Mouse (Mus musculus): ENCODE measurements around the gene Inhbc.
"Not testable (repeated sequence)": the region's sequence is repeated elsewhere in the genome, so short reads cannot be mapped to it uniquely, and the experiment has no call there.

Gene Inhbc

DNA sequence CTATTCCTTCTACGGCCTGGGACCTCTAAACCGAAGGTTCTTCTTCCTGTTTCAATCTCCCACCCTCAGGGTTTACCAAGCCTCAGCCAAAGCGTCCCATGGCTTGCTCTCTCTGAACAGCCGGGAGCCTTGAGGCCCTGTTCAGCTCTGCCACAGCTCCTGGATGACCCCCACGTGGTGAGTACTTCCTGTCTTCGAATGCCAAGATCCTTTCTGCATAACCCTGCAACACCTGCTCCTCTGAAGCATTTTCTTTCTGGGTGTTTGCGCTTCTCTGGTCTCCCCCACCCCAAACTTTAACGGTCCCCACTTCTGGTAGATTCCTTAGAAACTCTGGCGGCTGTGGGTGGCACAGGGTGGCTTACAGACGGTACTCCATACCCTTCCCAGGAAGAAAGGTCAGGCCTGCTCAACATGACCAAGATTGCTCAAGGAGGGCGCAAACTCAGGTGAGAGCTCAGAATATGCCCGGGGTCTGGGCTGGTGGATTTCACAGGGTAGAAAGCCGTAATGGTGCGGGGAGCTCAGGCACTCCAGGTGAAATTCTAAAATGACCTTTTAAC is 44.7 kb downstream of the Inhbc start:
- DNase-seq, result no peak

DNA sequence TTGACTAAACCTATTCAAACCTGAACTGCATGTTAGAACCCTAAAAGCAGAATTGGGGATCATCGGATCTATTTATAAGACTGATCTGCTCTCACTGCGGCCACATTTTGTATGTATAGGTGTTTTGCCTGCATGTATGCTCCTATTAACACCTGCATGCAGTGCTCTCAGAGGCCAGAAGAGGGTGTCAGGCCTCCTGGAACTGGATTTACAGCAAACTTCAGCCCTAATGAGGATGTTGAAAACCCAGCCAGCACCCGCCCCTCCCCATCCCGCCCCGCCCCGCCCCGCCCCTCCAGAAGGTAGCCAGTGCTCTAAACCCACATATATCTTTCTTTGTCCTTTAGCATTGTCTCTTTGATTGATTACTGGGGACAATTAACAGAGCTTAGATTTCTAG is 45.7 kb downstream of the Inhbc start:
- DNase-seq, result peak; percentile 61

DNA sequence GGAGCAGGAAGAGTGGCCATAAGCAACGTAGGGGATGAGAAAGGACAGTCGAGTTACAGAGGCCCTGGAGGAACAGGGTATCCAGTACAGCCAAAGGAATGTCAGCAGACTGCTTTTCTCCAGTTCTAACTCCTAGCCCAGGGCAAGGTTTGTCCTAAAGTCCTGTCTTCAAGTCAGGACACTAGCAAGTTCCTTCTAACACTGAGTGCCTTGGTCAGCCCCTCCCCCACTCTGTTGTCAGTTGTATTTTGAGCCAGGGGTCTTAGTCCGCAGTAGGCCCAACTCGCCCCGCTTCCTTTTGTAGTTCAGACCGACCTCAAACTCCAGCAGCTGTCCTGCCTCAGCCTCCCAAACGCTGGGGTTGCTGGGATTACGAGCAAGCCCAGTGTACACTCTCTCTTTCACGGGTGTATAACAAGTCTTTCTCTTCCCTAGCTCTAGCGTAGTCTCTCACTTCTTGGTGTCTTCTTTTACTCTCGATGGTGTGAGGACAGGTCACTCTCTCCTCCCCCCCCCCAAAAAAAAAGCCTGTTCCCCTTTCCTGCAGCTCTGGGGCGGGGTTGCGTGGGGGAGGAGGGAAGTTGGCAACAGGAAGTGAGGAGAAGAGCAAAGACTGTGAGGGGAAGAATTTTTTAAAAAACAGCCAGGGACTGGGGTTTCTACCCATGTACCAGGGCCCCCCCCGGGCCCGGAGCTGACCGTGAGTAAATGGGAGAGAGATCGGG is 46.9 kb downstream of the Inhbc start:
- DNase-seq, result no peak

DNA sequence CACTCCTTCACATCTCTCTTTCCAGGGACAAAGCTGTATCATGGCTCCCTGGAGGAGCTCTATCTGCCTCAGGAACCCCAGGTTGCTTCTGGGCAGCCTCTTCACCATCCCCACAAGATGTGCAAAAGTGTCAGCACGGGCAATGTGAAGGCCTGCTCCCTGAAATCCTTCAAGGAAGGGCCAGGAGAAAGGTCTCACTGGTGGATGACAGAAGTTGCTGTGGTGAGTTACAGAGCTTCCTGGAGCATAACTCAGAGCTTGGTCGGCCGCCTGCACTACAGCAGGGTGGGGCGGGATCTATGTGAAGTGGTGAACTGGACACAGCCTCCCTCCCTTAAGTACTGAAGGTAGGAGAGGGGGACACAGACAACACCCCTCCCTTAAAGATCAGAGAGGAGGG is 47.6 kb downstream of the Inhbc start:
- no peak for DNase-seq

DNA sequence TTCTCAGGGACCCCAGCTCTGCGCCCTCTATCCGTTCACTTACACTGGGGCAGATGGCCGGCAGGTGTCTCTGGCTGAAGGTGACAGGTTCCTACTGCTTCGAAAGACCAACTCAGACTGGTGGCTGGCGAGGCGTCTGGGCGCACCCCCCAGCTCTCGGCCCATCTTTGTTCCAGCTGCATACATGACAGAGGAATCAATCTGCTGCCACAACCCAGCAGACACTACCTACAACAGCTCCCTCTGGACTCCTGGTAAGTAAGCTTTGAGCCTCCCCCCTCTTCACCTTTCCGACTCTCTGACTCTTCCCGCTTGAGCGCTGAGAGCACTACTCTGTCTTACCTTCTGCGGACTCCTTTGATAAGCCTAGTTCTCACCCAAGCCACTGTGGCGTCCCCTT is 48.1 kb downstream of the Inhbc start:
- no peak for DNase-seq

DNA sequence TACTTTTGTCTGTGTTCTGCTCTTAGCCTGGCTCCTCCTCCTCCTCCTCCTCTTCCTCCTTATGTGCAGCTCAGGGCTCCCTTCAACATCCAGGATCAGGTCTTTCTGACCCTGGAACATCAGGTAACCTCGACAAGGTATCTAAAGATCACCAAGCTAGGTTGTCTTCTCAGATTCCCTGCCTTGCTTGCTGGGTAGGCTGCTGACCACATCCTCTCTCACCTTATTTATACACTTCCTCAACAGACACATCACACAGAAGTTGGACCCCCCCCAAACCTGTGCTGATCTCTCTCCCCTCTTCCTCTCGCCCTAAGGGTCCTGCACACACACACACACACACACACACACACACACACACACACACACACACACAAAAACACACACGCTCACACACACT is 48.6 kb downstream of the Inhbc start, which contains the start of gene Arhgap9:
Gene Arhgap9, plus strand, starts transcription at position 344 of the 400 bp plus-strand sequence.
- no peak for DNase-seq

DNA sequence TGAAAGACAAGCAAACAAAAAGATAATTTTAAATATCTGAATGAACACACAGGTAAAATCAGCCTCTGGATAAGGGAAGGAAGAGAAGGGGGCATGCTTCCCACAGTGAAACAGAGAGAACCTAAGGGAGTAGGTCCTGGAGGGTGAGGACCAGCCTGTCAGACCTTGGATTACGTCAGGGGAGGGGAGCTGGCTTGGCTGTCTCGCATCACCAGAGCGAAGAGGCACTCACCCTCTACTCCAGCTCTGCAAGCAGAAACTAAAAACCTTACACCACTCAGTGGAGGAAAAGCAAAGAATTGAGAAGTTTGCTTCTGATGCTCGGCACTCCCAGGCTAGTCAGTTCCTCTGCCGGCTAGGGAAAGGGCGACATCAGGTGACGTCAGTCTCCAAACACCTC is 50.3 kb downstream of the Inhbc start:
- no peak for DNase-seq

DNA sequence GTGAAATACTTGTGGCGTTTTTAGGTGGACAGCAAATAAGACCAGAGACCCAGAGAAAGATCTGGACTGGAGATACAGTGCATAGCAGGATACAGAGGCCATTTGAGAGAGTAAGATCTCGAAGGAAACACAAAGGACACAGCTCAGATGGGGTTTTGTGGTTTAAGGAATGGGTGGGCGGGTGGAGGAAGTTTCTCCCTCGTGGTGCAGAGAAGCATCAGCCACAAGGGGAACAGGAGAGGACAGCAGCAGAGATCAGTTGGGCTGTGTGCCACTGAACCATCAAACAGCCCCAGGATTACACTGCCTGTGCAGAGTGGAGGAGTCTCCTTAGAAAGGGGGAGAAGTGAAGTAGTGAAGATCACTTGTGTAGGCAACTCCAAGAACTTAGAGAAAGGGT is 52.2 kb downstream of the Inhbc start:
- no peak for DNase-seq

DNA sequence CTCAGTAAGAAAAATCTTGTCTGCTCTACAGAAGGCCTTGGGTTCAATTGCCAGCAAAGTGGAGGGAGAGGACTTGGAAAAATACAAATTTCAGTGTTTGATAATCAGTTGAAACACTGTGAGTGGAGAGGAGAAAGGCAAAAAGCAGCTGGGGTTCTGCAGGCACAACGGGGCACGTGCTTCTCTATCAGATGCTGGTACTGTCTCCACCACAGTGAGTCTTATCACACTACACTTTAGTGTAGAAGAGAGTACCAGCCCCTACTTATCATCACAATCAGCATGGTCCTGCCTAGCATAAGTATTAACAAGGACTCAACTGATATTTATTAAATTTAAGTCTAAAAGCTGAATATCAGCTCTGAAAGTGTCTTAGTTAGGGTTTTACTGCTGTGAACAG is 53.0 kb downstream of the Inhbc start:
- DNase-seq, result no peak

DNA sequence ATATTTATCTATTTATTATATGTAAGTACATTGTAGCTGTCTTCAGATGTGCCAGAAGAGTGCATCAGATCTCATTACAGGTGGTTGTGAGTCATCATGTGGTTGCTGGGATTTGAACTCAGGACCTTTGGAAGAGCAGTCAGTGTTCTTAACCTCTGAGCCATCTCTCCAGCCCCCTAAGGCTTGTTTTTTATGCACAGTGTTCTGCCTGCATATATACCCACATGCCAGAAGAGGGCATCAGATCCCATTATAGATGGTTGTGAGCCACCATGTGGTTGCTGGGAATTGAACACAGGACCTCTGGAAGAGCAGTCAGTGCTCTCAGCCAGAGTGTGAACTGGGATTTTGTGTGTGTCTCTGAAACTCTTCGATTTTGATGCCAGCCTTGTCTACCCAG is 55.3 kb downstream of the Inhbc start:
- DNase-seq, result not testable (repeated sequence)

DNA sequence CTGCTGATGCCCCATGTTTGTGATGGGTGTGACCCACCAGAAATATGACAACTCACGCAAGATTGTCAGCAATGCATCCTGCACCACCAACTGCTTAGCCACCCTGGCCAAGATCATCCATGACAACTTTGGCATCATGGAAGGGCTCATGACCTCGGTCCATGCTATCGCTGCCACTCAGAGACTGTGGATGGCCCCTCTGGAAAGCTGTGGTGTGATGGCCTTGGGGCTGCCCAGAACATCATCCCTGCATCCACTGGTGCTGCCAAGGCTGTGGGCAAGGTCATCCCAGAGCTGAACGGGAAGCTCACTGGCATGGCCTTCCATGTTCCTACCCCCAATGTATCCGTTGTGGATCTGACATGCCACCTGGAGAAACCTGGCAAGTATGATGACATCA is 56.7 kb downstream of the Inhbc start:
- not testable (repeated sequence) for DNase-seq

DNA sequence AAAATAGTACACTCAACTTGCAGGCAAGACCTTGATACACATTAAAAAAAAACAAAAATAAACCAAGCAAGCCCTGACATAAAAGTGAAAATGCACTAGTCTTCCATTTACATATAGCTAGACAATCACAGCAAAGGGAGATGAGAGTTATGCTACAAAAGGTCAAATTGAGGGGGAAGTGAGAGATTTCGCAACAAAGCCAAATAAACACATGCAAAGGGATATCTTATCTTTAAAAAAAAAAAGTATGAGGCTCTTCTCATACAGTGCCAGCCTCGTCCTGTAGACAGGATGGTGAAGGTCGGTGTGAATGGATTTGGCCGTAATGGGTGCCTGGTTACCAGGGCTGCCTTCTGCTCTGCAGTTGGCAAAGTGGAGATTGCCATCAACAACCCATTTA is 57.4 kb downstream of the Inhbc start:
- DNase-seq, result no peak

DNA sequence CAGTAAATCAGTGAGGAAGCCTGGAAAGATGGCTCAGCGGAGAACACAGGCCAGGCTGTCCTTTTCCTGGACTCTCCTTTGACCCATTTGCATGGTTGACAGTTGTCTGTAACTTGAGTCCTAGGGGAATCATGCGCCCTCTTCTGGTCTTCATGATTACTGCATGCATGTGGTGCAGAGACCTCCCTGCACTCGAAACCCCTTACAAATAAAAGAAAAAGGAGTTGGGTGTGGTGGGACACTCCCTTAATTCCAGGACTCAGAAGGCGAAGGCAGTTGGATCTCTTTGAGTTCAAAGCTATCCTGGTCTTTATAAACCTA is 57.9 kb downstream of the Inhbc start:
- peak; percentile 87 for DNase-seq

DNA sequence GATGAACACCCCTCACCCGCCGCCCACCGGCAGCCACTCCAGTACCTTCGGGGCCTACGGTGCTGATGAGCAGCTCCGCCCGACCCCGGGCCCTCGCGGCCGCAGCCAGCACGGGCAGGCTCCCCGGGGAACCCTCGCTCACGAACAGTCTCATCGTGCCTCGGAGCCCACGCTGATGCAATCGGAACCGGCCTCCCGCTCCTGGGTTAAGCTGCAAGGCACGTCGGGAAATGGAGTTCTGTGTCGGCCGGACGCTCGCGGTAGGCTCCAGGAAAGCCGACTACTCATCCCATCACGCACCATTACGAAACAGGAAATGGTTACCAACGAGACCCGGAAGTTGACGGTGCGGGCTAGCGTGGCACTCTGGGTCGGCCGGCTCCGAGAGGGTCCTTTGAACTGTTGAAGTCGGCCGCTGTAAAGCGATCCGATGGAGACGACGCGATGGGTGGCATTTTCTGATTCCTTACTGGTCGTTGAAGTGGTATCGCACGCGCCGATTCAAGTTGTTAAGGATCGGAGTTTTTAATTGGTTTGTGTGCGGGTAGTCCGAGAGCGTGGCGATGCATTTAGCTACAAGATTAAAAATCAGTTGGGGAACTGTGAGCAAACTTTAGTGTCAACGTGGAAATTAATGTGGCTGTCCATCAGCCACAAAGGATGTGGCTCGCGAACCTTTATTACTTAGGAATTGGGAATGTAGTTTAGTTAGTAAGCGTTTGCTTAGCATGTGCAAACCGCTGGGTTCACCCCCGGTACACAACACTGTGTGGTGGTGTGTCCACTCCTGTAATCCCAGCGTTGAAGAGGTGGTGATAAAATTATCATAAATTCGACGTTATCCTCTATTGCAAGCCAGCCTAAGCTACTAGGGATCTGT is 58.5 kb downstream of the Inhbc start, which contains the start of gene Mars:
Gene Mars, minus strand, starts transcription at position 311 of the 880 bp plus-strand sequence.
- peak; percentile 94 for DNase-seq

DNA sequence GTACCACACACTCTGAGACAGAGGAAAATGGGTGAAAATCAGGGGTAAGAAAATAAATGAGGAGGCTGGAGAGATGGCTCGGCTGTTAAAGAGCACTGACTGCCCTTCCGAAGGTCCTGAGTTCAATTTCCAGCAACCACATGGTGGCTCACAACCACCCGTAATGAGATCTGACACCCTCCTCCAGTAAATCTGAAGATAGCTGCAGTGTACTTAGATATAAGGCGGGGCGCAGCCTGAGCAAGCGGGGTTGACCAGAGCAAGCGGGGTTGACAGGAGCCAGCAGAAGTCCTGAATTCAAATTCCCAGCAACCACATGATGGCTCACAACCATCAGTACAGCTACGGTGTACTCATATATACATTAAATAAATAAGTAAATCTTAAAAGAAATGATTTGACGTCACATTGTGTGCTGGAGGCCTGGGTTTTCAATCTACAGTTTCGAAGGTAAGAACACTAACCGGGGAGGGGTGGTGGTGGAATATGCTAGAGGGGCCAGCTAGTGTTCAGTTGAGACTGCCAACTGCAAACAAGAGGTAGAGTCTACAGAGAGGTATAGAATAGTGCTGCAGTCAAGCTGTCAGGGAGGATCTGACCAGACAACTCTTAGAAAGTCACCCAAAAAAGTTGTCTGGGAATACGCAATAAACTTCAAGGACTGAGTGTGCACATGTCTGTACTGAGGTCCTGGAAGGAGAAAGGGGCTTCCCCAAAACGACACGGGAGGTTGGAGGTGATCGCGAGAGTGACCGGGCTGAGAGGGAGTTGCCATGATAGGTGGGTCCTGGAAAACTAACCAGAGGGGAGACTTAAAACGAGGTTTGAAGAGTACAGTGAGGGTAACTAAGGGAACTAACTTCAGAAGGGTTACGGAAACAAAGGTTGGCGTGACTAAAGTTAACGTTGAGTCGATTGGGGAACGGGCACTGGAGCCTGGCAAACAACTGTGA is 59.4 kb downstream of the Inhbc start:
- no peak for DNase-seq

DNA sequence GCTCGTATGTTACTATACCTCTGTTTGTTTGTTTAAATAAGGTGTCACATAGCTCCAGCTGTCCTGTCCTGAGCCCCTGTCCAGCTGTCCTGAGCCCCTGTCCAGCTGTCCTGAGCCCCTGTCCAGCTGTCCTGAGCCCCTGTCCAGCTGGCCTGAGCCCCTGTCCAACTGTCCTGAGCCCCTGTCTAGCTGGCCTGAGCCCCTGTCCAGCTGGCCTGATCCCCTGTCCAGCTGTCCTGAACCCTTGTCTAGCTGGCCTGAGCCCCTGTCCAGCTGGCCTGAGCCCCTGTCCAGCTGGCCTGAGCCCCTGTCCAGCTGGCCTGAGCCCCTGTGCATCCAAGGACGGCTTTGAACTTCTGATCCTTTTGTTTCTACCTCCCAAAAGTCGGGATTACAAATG is 61.1 kb downstream of the Inhbc start:
- not testable (repeated sequence) for DNase-seq

Data from kidney, adult 18-20 months (tissue).